Mouse (Mus musculus): ENCODE results near the gene Me1. TPM values are rescaled to one million over a fixed set of nuclear protein-coding genes. Genes with fewer than 3 reads are reported as not detected.
A peak's percentile ranks its signal among the peaks of the same experiment; 100 is the strongest.

The Me1 gene
- polyA plus RNA-seq, 1 experiment = 26.8 TPM

GRCm38 (mm10) chr9:86570261-86570890, 125.4 kb downstream of the Me1 start:
- DNase-seq (ENCODE audit: low read depth) = peak; percentile 51
- no peak for TF ChIP-seq CTCF (IDR thresholded peaks at IDR 0.05; ENCODE audit: borderline replicate concordance, extremely low read depth, insufficient read depth, insufficient read length)
- TF ChIP-seq POLR2A (IDR thresholded peaks at IDR 0.05; ENCODE audit: borderline replicate concordance, extremely low read depth, insufficient read depth, insufficient read length, poor library complexity, severe bottlenecking) = no peak

- no peak for DNase-seq (ENCODE audit: low read depth)
- TF ChIP-seq POLR2A (IDR thresholded peaks at IDR 0.05; ENCODE audit: borderline replicate concordance, extremely low read depth, insufficient read depth, insufficient read length, poor library complexity, severe bottlenecking) (no peak), CTCF (IDR thresholded peaks at IDR 0.05; ENCODE audit: borderline replicate concordance, extremely low read depth, insufficient read depth, insufficient read length) (no peak)
Measured at GRCm38 (mm10) chr9:86569314-86569910, 126.3 kb downstream of the Me1 start.

GRCm38 (mm10) chr9:86560543-86560942, 135.2 kb downstream of the Me1 start:
- DNase-seq (ENCODE audit: low read depth) = no peak
- TF ChIP-seq CTCF (IDR thresholded peaks at IDR 0.05; ENCODE audit: borderline replicate concordance, extremely low read depth, insufficient read depth, insufficient read length) = no peak
- TF ChIP-seq POLR2A (IDR thresholded peaks at IDR 0.05; ENCODE audit: borderline replicate concordance, extremely low read depth, insufficient read depth, insufficient read length, poor library complexity, severe bottlenecking) = no peak

GRCm38 (mm10) chr9:86554641-86555040, 141.1 kb downstream of the Me1 start:
- peak; percentile 15 for DNase-seq (ENCODE audit: low read depth)
- TF ChIP-seq CTCF (IDR thresholded peaks at IDR 0.05; ENCODE audit: borderline replicate concordance, extremely low read depth, insufficient read depth, insufficient read length) (no peak), POLR2A (IDR thresholded peaks at IDR 0.05; ENCODE audit: borderline replicate concordance, extremely low read depth, insufficient read depth, insufficient read length, poor library complexity, severe bottlenecking) (no peak)

- TF ChIP-seq POLR2A (IDR thresholded peaks at IDR 0.05; ENCODE audit: borderline replicate concordance, extremely low read depth, insufficient read depth, insufficient read length, poor library complexity, severe bottlenecking) (no peak), CTCF (IDR thresholded peaks at IDR 0.05; ENCODE audit: borderline replicate concordance, extremely low read depth, insufficient read depth, insufficient read length) (no peak)
- no peak for DNase-seq (ENCODE audit: low read depth)
Measured at GRCm38 (mm10) chr9:86553886-86554285, 141.9 kb downstream of the Me1 start.

- no peak for TF ChIP-seq CTCF (IDR thresholded peaks at IDR 0.05; ENCODE audit: borderline replicate concordance, extremely low read depth, insufficient read depth, insufficient read length)
Measured at GRCm38 (mm10) chr9:86550717-86551116, 145.0 kb downstream of the Me1 start.

GRCm38 (mm10) chr9:86549637-86550162, 146.1 kb downstream of the Me1 start:
- TF ChIP-seq CTCF (IDR thresholded peaks at IDR 0.05; ENCODE audit: borderline replicate concordance, extremely low read depth, insufficient read depth, insufficient read length) (no peak), POLR2A (IDR thresholded peaks at IDR 0.05; ENCODE audit: borderline replicate concordance, extremely low read depth, insufficient read depth, insufficient read length, poor library complexity, severe bottlenecking) (no peak)
- DNase-seq (ENCODE audit: low read depth) = no peak

More at GRCm38 (mm10) chr9:86550717-86551116, 145.0 kb downstream of the Me1 start:
- DNase-seq (ENCODE audit: low read depth) = no peak

GRCm38 (mm10) chr9:86544559-86544958, 151.2 kb downstream of the Me1 start:
- no peak for TF ChIP-seq CTCF (IDR thresholded peaks at IDR 0.05; ENCODE audit: borderline replicate concordance, extremely low read depth, insufficient read depth, insufficient read length)
- no peak for TF ChIP-seq POLR2A (IDR thresholded peaks at IDR 0.05; ENCODE audit: borderline replicate concordance, extremely low read depth, insufficient read depth, insufficient read length, poor library complexity, severe bottlenecking)
- DNase-seq (ENCODE audit: low read depth) = no peak

- peak; percentile 52 for DNase-seq (ENCODE audit: low read depth)
- TF ChIP-seq POLR2A (IDR thresholded peaks at IDR 0.05; ENCODE audit: borderline replicate concordance, extremely low read depth, insufficient read depth, insufficient read length, poor library complexity, severe bottlenecking) (no peak), CTCF (IDR thresholded peaks at IDR 0.05; ENCODE audit: borderline replicate concordance, extremely low read depth, insufficient read depth, insufficient read length) (no peak)
Measured at GRCm38 (mm10) chr9:86543451-86543850, 152.3 kb downstream of the Me1 start.

GRCm38 (mm10) chr9:86534071-86534470, 161.7 kb downstream of the Me1 start:
- DNase-seq (ENCODE audit: low read depth) = no peak
- TF ChIP-seq CTCF (IDR thresholded peaks at IDR 0.05; ENCODE audit: borderline replicate concordance, extremely low read depth, insufficient read depth, insufficient read length) (no peak), POLR2A (IDR thresholded peaks at IDR 0.05; ENCODE audit: borderline replicate concordance, extremely low read depth, insufficient read depth, insufficient read length, poor library complexity, severe bottlenecking) (no peak)

Other genes starting within 250 kb of the Me1 start
- 4.9 and 5.1 TPM in 2 replicates for gene Ube2cbp, start 231.0 kb downstream of the Me1 start, polyA plus RNA-seq (2012; rRNA removed)
- gene Dop1a, start 228.8 kb downstream of the Me1 start, polyA plus RNA-seq (2012; rRNA removed) = 37.1 and 47.3 TPM in 2 replicates
- 17.9 and 18.2 TPM in 2 replicates for gene Pgm3, start 124.1 kb downstream of the Me1 start, polyA plus RNA-seq (2012; rRNA removed)
- 5.5 and 6.5 TPM in 2 replicates for gene Rwdd2a, start 124.0 kb downstream of the Me1 start, polyA plus RNA-seq (2012; rRNA removed)
- 1.8 and 3.4 TPM in 2 replicates for gene Prss35, start 47.7 kb upstream of the Me1 start, polyA plus RNA-seq (2012; rRNA removed)
- 116 and 131 TPM in 2 replicates for gene Snap91, start 184.7 kb upstream of the Me1 start, polyA plus RNA-seq (2012; rRNA removed)

Measured in brain, embryonic 14.5 days (tissue).